Mouse (Mus musculus) gastrocnemius, postnatal 36 days (tissue): ENCODE data around the gene Tarbp1. TPM values are rescaled to one million over a fixed set of nuclear protein-coding genes. Genes with fewer than 3 reads are reported as not detected.
"Not testable (repeated sequence)": the region's sequence is repeated elsewhere in the genome, so short reads cannot be mapped to it uniquely, and the experiment has no call there.

Experiments
- DNase-seq, 2 experiments: peaks; one replicate each; pipeline ENCODE4 v3.0.0; 2022
- intact Hi-C: fragments of 180-260 bp; cut with DNase I; formaldehyde crosslinking; loops from one replicate; pipeline ENCODE4 v1.15.1; 2025
- total RNA-seq, 2 experiments: library from RNA; stranded (reverse); gene quantifications; 2 replicates each; pipeline ENCODE4 v1.2.3; 2021

Gene Tarbp1
- total RNA-seq, 2 experiments from 2014 or later: 4.5 to 5.7 TPM

DNA sequence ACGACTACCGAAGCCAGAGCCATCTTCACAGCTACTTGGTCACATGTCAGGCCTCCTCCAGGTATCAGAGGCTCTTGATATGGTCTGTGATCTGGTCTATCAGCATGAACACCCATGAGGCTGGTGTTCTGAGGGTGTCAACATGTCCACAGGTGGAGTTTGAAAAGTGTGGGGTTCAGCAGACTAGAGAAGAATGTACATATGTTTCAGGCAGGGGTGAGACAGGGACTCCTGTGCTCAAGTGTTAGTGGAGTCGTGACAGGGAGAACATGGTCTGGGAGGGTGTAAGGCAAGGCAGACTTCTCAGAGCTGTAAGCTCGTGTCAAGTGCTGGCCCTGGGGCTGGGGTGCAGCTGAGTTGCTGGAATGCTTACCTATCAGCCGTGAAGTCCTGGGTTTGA, 22.1 kb upstream of the Tarbp1 start:
- no peak for DNase-seq
- intact Hi-C loops: loop anchor here (1.0 to 5.0 kb wide), 5 partner anchors 85 to 475 kb away; partner anchors contain the start of gene Rbm34

DNA sequence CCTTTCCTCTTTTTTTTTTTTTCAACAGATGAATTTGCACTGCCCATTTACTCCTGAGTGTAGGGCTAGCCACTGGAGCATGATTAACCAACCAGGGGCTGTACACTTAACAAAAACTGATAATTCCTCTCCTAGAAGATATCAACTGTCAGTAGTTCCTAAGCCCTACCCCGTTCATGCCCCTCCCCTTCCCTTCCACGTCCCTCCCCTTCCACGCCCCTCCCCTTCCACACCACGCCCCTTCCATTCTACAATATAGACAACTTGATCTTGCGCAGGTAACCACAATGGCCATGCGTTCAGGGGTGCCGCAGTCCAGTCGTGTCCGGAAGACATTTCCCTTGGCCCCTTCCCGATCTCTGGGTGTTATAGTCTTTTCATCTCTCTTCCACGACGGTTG, 20.6 kb upstream of the Tarbp1 start:
- intact Hi-C loops: loop anchor here (5.0 kb wide), 4 partner anchors 87 to 477 kb away; partner anchors contain the start of gene Rbm34
- no peak for DNase-seq

DNA sequence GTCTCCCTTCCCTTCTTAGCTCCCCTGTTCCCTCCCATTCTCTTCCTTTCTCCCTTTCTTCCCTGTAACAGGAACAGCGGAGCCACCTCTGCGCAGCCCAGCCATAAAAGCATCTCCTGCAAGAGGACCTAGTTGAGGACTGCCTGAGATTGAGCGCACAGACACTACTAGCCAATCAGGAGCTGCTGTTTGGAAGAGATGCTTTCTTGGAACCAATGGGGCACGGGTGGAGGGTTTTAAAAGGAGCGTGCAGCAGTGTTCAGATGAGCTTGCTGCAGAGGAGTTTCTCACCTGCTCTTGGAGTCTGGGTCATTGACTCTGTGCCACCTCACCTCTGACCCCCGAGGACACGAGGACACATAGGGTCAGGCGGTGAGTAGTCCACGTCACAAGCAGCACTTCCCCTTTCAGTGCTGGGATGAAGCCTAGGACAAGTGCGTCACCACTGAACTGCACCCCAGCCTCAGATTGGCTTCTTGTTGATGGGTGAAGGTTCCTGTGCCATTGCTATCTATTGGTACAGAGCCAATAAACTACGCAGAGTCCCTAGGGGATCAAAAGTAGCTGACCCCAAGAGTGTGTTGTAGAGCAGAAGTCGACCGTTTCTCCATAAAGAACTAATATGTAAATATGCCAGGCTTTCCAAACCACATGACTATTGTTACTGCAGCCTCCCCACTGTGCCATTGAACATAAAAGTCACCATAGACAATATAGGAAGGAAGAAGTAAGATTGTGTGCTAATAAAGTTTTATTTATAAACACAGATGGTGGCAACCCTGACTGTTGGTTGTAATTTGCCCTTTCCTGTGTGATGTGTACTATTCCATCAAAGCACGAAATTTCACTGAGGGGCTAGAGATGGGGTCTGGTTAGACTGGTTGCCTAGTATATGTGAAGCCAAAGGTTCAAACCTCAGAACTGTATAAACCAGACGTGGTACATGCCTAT, 19.6 kb upstream of the Tarbp1 start:
- intact Hi-C loops: loop anchor here (5.0 kb wide), 4 partner anchors 88 to 478 kb away; partner anchors contain the start of gene Rbm34
- no peak for DNase-seq

DNA sequence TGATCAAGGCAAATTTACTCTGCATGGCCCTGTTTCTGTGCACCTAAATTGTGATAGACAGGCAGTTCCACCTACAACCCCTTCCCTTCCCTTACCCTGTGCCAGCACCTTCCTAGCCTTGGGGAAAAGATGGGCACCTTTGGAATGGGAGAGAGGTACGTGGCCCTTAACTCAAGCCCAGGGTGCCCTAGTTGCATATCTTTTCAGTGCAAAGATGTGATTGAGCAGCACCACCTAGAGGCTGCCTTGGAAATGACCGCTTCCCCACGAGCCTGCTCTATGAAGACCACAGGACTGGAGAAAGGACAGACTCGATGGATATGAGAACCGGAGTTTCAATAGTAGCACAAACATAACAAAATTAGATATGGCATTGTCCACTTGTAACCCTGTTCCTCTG, 8.1 kb upstream of the Tarbp1 start:
- intact Hi-C loops: loop anchor here (5.0 kb wide), 2 partner anchors 439 to 494 kb away; no protein-coding TSS in a partner anchor
- DNase-seq: peak; percentile 54 to 68

DNA sequence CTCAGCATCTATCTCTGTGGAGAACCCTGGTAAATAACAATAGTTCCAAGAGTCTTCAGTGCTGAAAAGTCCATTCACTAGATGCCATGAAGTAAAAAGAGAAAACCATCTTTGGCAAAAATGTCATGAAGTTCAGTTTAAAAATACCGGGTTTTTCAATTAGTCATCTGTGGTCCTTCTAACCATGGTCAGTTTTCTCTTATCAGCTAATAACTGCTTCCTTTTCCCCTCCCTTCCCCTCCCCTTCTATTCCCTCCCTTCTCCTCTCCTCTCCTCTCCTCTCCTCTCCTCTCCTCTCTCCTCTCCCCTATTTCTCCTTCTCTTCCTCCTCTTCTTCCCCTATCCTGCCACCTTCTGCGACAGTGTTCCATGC, 7.5 kb upstream of the Tarbp1 start:
- intact Hi-C loops: loop anchor here (5.0 kb wide), 2 partner anchors 440 to 495 kb away; no protein-coding TSS in a partner anchor
- DNase-seq: no peak

DNA sequence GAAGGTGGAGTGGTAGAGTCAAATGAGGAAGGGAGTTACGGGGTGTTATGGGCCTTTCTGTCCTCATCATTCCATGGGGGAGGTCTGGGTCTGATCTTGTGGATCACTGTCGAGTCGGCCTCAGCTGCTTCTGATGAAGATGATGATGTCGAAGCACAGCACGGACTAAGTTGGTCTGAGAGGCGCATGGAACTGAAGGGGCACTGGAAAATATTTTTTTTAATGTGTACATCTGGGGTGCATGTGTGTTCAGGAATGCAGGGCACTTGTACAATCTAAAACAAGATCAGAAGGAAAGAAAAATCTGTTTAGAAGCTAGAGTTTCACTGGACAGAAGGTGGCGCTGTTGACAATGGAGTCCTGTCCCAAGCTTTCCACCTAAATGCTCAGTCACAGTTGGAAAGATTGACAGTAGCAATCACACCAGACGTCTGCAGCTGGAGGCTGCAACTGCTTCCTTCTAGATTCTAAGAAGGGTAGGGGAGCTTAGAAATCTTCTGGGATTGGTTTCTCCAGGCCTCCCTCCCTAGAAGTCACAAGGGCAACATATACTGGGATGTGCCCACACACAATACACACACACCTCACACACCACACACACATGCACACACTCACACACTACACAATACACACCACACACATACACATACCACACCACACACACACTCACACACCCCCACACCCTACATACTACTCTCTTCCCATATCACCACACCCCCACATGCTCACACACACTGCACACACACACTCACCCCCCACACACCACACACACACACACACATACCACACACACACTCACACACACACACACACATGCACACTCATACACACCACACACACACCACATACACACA, 6.9 kb upstream of the Tarbp1 start:
- intact Hi-C loops: loop anchor here (5.0 kb wide), 2 partner anchors 441 to 496 kb away; no protein-coding TSS in a partner anchor
- DNase-seq: peak in 1 of 2 experiments; percentile 46

DNA sequence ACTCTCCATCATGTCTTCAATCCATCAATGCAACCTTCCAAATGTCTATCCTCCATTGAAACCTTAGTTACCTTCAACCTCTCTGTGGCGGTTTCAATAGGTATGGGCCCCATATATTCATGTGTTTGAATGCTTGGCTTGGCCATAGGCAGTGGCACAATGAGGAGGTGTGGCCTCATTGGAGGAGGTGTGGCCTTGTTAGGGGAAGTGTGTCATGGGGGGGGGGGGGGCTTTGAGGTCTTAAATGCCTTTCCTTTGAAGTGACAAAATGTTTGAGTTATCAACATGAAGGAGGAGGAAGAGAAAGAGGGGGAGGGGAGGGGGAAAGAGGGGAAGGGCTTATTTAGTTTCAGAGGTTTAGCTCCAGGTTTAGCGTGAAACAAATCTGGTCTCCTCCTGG, 5.5 kb upstream of the Tarbp1 start:
- no peak for DNase-seq
- intact Hi-C loops: loop anchor here (5.0 kb wide), 2 partner anchors 442 to 497 kb away; no protein-coding TSS in a partner anchor

DNA sequence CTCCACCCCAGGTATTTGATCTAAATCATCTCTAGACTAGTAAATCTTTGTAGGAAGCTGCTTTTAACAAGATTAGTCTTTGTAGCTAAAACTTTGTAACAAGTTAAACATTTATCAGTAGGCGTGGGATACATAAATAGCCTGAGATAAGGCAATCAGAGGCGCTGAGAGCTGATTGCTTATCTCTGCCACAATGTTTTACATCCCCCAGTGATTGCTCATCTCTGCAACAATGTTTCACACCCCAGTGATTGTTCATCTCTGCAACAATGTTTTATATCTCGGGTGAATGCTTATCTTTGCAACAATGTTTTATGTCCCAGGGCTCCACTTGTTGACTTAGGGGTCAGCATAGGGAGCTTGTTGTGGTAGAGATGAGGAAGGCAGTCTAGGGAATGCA, 3.8 kb upstream of the Tarbp1 start:
- intact Hi-C loops: no loop called here
- DNase-seq: no peak

DNA sequence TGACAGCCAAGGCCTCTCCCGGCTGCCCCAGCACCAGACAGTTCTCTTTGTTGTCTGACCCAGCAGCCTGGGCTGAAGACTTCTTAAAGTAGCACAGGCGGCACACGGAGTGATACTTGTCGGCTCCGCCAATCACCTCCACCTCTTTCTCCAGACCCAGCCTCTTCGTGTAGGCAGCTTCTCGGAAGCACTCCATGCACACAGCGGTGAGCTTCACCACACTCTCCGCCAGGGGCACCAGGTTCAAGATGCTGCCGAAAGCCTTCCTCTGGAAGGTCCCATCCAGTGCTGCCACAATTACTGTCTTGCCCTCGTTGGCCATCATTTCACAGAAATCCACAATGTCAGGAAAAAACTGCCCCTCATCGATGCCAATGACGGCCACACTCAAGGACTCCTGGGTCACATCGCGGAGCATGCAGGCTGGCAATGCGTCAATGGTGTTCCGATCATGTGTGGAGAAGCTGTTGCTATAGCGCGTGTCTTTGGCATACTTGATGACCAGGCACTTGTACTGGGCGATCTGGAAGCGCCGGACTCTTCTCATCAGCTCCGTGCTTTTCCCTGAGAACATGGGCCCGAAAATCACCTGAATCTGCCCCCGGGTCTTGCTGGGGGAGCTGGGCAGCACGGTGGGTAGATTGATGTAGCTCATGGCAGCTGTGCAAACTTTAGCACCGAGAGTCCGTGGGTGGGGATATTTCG, 1.4 kb upstream of the Tarbp1 start:
- intact Hi-C loops: not testable (repeated sequence)

DNA sequence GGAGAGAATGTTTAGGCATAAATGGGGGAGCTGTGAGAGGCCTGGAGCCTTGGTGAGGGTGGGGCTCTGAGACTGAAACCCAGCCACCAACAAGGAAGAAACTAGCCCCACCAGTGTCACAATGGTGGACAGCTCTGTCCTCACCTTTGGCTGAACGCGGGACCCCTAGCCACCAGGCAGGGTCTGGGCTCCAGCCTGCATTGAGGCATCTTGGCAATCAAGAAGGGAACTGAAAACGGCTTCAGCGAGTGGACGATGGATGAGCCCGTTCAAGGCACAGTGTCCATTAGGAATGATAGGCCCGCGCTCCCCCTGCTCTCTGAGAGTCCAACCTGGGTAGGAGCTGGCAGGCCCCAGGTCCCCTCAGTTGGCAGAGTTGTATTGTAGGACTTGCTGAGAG, 873 bp upstream of the Tarbp1 start:
- DNase-seq, intact Hi-C loops: not testable (repeated sequence)

More for the DNA sequence above, 1.4 kb upstream of the Tarbp1 start:
- not testable (repeated sequence) for DNase-seq

DNA sequence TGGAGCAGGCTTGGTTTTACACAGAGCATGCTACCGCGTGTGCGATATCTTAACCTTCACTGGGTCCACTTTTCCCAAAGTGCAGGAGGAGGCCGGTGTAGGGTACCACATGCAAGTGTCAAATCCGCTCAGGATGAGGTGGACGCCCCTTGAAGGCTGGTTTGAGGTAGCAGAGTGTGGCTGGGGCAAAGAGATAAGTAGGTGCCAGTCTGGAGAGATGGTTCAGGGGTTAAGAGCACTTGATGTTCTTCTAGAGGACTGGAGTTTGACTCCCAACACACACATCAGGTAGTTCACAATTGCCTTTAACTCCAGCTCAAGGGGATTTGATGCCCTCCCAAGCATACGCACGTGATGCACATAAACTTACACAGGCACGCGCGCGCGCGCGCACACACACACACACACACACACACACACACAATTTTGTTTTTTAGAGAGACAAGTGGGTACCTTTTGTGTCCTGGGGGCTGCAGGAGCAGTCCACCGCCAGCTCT, 1.0 kb downstream of the Tarbp1 start:
- intact Hi-C loops: no loop called here
- no peak for DNase-seq

DNA sequence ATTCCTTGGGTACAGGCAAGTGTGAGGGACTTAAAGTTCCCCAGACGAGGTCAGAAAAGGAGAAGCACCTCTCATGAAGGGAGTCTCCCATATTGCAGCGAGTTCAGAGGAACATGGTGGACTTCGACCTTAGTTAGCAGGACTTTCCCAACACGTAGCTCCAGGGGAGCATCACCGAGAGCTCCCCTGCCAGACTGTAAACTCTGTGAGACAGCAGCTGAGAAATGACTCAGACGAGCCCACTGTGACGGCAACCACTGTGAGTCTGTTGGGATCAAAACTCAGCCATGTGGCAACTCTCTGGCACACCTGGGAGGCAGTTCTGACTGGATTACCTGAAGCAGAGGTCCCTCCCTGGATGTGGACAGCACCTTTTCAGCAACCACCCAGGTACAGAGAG, 10.8 kb downstream of the Tarbp1 start:
- intact Hi-C loops: no loop called here
- no peak for DNase-seq

DNA sequence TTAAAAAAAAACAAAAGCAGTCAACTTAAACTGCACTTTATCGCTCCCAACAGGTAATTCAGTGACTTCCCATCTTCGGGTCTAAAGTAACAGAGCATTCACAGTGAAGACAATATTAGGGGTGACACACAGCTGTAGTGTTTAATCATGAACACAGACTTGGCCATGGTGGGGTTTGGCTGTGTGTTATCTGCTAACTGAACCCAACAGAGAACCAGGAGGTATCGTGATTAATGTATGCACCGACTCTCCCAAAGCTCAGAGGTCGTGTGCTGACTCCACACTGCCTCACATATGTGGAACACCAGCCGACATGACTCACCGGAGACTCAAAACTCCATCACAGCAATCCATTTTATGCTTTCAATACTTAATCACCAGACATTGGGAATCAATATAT, 13.1 kb downstream of the Tarbp1 start:
- intact Hi-C loops: no loop called here
- DNase-seq: no peak

DNA sequence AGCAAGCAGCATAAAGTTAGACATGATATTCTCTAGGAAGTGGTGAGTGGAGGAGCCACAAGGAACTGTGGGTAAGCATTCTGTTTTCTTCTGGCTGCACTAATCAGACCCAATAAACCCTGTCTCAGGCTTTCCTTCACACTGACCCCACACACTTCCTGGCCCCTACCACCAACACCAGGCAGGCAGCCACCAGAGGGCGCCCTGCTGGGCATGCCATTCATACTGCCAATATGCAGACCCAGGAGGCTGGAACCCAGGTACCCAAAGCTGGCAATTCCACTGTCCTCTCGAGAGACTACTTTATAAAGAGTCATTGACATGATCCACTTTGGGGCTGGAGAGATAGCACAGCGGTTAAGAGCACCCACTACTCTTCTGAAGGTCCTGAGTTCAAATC, 14.6 kb downstream of the Tarbp1 start:
- intact Hi-C loops: no loop called here
- peak in 1 of 2 experiments; percentile 29 for DNase-seq

DNA sequence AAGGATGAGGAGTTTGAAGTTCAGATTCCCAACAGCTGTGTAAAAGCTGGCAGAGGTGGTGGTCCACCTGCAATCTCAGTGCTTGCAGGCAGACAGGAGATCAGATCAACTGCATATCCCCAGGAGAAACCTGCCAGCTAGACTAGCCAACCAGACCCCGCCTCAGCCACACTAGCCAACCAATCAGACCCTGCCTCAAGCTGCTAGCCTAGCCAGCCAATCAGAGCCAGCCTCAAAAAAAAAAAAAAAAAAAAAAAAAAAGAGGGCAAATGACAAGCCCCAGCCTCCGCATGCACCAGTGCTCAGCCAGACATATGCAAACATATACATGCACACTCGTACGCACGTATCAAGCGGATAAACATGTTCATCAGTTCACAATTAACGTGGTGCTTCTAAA, 19.5 kb downstream of the Tarbp1 start:
- intact Hi-C loops: no loop called here
- DNase-seq: no peak

DNA sequence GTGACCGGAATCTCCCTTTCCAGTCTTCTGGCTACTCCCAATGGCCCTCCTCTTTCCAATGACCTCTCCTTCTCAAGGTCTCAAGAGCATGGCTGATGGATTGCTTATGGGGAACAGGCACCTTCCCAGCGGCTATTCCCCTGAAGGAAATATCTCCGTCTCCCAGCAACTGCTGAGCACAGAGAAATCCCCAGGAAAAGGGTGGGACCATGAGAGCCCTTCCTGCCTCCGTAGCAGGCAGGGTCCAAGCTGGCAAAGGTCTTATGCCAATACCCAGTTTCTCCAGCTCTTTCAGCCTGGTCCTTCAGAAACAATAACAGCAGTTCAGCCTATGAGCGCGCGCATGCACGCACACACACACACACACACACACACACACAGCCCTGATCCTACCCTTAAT, 23.7 kb downstream of the Tarbp1 start:
- intact Hi-C loops: no loop called here
- no peak for DNase-seq

DNA sequence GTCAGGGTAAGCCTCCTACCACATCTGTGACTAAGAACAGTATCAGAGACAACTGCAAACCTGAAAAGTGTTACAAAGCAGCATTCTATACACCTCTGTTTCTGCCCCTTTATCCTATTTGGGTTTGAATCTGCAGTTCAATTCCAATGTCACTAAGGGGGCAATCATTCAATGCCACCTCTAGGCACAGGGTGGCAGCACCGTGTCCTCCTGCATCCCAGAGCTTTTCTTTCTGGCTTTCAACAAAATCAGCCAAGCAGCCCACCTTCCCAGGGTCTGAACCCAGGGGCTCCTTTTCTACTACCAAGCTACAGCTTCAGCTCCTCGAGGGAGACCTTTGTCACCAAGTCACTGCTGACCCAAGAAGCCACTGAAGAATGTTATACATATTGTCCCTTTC, 35.9 kb downstream of the Tarbp1 start:
- intact Hi-C loops: no loop called here
- DNase-seq: no peak

DNA sequence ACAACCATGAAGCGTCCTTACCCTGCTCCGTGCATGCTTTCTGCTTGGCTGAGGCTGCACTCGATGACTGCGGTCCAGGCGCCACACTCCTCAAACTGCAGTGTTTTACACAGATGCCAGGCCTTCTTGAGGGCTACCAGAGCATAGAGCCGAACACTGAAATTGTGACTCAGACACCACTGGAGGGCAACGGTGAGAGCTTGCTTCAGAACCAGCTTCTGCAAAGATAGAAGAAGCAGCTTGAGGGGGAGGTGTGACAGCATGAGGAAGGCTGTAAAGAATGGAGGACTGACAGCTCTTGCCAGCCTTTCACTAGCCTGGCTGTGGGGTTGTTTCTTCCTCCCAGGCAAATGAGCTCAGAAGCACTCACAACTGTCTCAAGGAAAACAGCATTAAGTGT, 41.0 kb downstream of the Tarbp1 start:
- DNase-seq: no peak
- intact Hi-C loops: no loop called here

DNA sequence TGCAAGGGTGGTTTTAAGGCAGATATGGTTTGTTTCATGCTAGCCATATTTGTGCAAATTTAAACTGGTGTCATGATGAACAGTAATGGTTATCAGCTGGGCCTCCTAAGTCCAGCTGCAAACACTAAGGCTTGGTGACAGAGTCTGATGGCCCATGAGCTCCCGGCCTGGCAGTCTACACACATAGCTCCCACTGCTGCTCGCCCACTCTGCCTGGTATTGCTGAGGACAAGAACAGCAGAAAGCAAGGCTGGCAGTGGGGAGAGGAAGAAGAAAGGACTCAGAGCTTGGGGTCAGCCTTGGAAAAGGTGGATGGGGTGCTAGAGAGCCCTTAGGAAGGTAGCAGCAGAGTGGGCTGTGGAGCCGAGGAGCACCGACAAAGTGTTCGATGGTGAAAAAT, 45.2 kb downstream of the Tarbp1 start:
- DNase-seq: no peak
- intact Hi-C loops: no loop called here

DNA sequence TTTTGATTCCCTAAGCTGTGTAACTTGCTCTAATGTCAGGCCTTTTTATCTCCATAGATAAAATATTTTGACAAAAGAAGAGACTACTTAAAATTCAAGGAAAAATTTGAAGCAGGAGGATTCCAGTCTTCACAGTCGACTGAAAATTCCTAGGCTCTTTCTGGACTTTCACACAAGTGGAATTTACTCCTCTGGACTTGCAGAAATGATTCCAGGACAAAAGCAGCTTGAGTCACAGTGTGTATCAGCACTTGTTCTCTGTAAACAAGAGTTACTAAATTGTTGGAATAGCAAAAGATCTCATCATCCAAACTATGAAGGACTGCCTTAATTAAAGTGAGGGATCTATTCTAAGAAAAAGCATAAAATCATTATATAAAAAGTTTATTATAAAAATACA, 49.9 kb downstream of the Tarbp1 start:
- DNase-seq: no peak
- intact Hi-C loops: no loop called here
